Mouse (Mus musculus): Measurements from ENCODE around the gene Ythdf1.

GRCm38 (mm10) chr2:180954061-180955047 lies 33.6 kb upstream of the Ythdf1 start, which contains the start of gene Nkain4:
- TF ChIP-seq POLR2A (IDR thresholded peaks at IDR 0.05; ENCODE audit: control insufficient read depth, extremely low read depth, insufficient read depth, low read length, poor library complexity) (no peak), CTCF (IDR thresholded peaks at IDR 0.05; ENCODE audit: borderline replicate concordance, control insufficient read depth, extremely low read depth, insufficient read depth, low read length, poor library complexity) (no peak)
